Mouse (Mus musculus) stomach, embryonic 14.5 days (tissue): Measurements from ENCODE around the gene Spaca7. TPM values are rescaled to one million over a fixed set of nuclear protein-coding genes. Genes with fewer than 3 reads are reported as not detected.
A peak's percentile ranks its signal among the peaks of the same experiment; 100 is the strongest.
"Not testable (repeated sequence)": the region's sequence is repeated elsewhere in the genome, so short reads cannot be mapped to it uniquely, and the experiment has no call there.

Experiments
- ATAC-seq: fragments of 200-750 bp; cut with Nextera tagmentation; 2 replicates; pipeline ENCODE4 v1.8.0; 2017; ENCODE audit warnings: low read depth, moderate TSS enrichment; ENCODE audit not compliant: insufficient number of reproducible peaks, insufficient read depth, low FRiP score
- H3K27ac ChIP-seq: fragments of 300-500 bp; sonication (generic); 2 replicates; pipeline ENCODE4 v1.5.1; 2014; ENCODE audit warnings: mild to moderate bottlenecking, low read length, moderate library complexity, mixed read lengths
- H3K27me3 ChIP-seq: fragments of 300-500 bp; sonication (generic); 2 replicates; pipeline ENCODE4 v1.6.1; 2014; ENCODE audit warnings: low read length, control low read depth, mixed read lengths; ENCODE audit not compliant: control insufficient read depth, insufficient read depth
- H3K36me3 ChIP-seq: fragments of 300-500 bp; sonication (generic); 2 replicates; pipeline ENCODE4 v1.6.1; 2014; ENCODE audit warnings: mild to moderate bottlenecking, control low read depth, low read length, moderate library complexity, mixed read lengths; ENCODE audit not compliant: control insufficient read depth, insufficient read depth
- H3K4me1 ChIP-seq: fragments of 300-500 bp; sonication (generic); 2 replicates; pipeline ENCODE4 v1.6.1; 2014; ENCODE audit warnings: low read length, control low read depth, mixed read lengths; ENCODE audit not compliant: control insufficient read depth, insufficient read depth
- H3K4me2 ChIP-seq: fragments of 300-500 bp; sonication (generic); replicated peaks from 2 replicates; pipeline ENCODE4 v1.6.1; 2014; ENCODE audit warnings: low read depth, low read length, control low read depth
- H3K4me3 ChIP-seq: fragments of 300-500 bp; sonication (generic); 2 replicates; pipeline ENCODE4 v1.5.1; 2014; ENCODE audit warnings: low read depth, low read length, control low read depth
- H3K9ac ChIP-seq: fragments of 300-500 bp; sonication (generic); replicated peaks from 2 replicates; pipeline ENCODE4 v1.6.1; 2014; ENCODE audit warnings: low read depth, mild to moderate bottlenecking, control low read depth, low read length, moderate library complexity, mixed read lengths
- H3K9me3 ChIP-seq: fragments of 300-500 bp; sonication (generic); 2 replicates; pipeline ENCODE4 v1.6.1; 2016; ENCODE audit warnings: low read depth, low read length, control low read depth; ENCODE audit not compliant: control insufficient read depth
- WGBS: fragments of 180-500 bp; shearing (Covaris S2); extraction: QIAGEN DNeasy Blood & Tissue Kit; methylation state at CpG from one replicate; pipeline ENCODE4 v1.1.7; 2014; 5-methylcytosine and 5-hydroxymethylcytosine counted together
- polyA plus RNA-seq: library from polyadenylated mRNA; unstranded; fragments of >200 nt; fragmentation: Nextera tagmentation; extraction: Ambion mirVana; gene quantifications from 2 replicates; pipeline ENCODE4 v1.2.1, GENCODE M21; 2014

Spaca7 gene
- polyA plus RNA-seq, 1 experiment from 2014 or later: not detected

DNA sequence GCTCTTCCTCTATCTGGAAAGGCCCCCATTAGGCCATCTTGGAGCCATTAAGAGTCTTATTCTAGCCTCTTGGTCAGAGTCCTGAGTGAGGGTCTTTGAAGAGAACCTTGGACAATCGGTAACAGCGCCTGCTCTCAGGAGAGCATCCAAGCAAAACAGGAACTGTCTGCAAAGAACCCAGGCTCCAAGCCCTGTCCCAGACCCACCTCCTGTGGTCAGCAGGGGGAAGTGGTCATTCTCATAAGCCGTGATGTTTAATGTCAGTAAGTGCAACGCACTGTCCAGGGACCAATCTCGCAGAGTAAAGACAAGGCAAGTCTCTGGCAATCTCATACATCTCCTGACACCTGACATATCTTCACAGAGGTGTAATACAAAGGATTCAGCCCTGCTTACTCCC, 3.2 kb downstream of the Spaca7 start:
- Histone ChIP-seq H3K36me3 (no peaks in the 10 kb centered on the region), H3K4me1 (no peaks in the 10 kb centered on the region), H3K9me3 (no peaks in the 10 kb centered on the region), H3K27ac (no peak overlapping the region), H3K27me3 (no peaks in the 10 kb centered on the region), H3K4me2 (no peak overlapping the region), H3K4me3 (no peak overlapping the region), H3K9ac (no peak overlapping the region)
- no peak for ATAC-seq
- 72% methylated on average over 5 of the region's 5 CpGs for WGBS

DNA sequence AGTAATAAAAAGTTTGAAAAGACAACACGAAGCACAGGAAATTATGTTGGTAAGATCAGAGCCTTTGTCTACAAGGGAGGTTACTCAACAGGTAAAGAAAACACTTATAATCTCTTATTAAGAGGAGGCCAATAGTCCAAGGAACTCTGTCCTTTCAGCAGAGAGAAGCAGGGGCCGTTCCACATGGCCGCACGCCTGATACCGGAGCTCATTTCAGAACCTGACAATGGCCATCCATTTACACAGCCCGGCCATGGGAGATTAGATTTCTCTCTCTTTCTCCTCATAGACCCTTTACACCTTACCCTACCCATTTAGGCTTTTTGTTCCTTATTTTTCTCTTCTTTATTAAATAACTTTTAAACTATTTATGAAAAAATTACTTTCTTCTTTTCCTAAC, 3.9 kb downstream of the Spaca7 start:
- WGBS: 76% methylated on average over 6 of the region's 6 CpGs
- H3K4me3 ChIP-seq: no peak overlapping the region
- H3K9me3 ChIP-seq: no peaks in the 10 kb centered on the region
- no peaks in the 10 kb centered on the region for H3K36me3 ChIP-seq
- H3K4me2 ChIP-seq: no peak overlapping the region
- no peak overlapping the region for H3K27ac ChIP-seq
- H3K9ac ChIP-seq: no peak overlapping the region
- ATAC-seq: no peak
- no peaks in the 10 kb centered on the region for H3K4me1 ChIP-seq
- H3K27me3 ChIP-seq: no peaks in the 10 kb centered on the region

DNA sequence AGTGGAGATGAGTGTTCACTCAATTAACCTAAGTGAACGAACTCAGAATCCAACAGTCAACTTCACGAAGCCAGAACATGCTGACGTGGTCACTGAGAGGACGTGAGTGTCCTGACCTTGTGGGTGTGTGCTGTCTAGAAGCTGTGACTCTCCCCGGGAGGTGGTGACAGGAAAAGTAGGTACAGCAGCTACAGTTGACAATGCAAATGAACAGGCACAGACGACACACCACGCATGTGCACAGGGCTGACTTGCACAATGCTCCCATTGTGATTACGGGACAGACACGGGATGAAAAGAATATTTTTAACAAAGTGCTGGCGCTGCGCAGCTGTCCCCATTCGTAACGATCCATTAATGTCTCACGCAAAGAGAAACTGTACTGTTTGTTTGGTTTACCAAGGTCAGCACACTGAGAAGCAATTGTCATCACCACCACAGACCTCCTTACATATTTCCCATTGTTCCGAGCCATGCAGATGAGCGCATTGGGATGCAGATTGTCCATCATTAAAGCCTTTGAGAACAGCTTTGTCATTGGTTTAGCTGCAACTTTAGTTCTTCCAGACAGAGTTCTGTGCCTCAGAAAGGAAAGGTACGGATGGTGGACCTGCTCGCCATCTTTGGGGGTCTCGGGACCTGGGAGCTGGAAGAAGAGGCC, 6.6 kb downstream of the Spaca7 start:
- H3K27me3 ChIP-seq, H3K4me2 ChIP-seq, H3K27ac ChIP-seq, H3K36me3 ChIP-seq, H3K9me3 ChIP-seq, H3K4me3 ChIP-seq, H3K9ac ChIP-seq, ATAC-seq, H3K4me1 ChIP-seq: not testable (repeated sequence)
- WGBS: 76% methylated on average over 19 of the region's 19 CpGs

DNA sequence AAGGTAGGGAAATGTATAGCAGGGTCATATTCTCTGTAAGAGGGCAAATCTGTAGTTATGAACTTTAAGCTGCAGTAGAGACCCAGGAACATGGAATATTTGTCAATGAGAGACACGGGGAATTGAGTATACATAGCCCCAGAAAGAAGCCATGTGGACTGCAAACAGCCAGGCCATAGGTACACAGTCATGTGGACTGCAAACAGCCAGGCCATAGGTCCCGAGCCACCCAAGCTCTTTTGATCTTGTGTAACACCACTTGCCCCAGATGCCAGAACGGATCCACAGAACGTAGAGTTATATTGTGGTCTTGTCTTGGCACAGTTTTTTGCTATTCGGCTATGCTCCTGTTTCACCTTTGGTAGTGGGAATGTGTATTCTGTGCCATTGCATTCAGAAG, 11.0 kb downstream of the Spaca7 start:
- no peaks in the 10 kb centered on the region for H3K36me3 ChIP-seq
- no peak for ATAC-seq
- WGBS: 76% methylated on average over 5 of the region's 5 CpGs

DNA sequence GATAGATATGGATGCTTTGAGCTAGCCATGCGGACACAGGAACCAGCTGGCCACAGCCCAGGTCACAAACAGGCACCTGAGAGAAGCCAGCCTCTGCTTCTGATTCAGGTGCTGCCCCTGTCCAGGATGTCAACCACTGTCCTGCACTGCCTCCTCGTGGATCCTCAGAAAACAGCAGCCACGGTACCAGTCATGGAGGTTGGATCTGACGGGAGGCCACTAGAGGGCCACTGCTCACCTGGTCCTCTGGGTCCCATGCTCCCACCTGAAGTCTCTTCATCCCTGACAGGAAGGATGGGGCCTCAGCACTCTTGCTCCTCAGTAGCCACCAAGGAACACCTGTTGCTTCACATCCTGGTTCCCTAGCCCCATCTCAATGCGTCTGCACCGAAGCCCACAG, 34.4 kb downstream of the Spaca7 start:
- 22% methylated on average over 6 of the region's 6 CpGs for WGBS
- Histone ChIP-seq H3K27ac (no peak overlapping the region), H3K9me3 (no peaks in the 10 kb centered on the region), H3K9ac (no peak overlapping the region), H3K4me2 (no peak overlapping the region), H3K36me3 (no peaks in the 10 kb centered on the region), H3K27me3 (no peaks in the 10 kb centered on the region), H3K4me1 (no peaks in the 10 kb centered on the region), H3K4me3 (no peak overlapping the region)
- peak; percentile 40; the same call in 1 of the 2 replicates for ATAC-seq

More for the DNA sequence above, 11.0 kb downstream of the Spaca7 start:
- no peaks in the 10 kb centered on the region for H3K9me3 ChIP-seq
- H3K27me3 ChIP-seq: no peaks in the 10 kb centered on the region
- H3K4me2 ChIP-seq: no peak overlapping the region
- no peak overlapping the region for H3K27ac ChIP-seq
- no peak overlapping the region for H3K9ac ChIP-seq
- H3K4me1 ChIP-seq: no peaks in the 10 kb centered on the region
- no peak overlapping the region for H3K4me3 ChIP-seq

DNA sequence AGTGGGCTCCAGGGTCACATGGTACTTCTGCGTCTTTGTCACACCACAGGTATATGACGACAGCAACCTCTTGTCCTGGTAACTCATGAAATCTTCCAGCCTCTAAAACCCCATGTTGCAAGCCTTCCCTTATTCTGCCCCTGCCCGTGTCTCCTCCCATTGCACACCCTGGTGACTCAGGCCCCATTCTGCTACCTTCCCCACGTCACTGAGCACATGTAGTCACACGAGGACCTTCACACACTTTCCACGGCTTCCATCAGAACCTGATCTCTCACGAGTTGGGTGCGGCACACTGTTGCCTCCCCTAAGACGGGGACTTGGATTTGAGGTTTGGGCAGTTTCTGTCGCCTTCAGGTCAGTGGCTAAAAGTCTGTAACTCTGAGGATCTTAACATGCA, 36.0 kb downstream of the Spaca7 start:
- Histone ChIP-seq H3K27ac (no peak overlapping the region), H3K4me2 (no peak overlapping the region), H3K27me3 (no peaks in the 10 kb centered on the region), H3K9ac (no peak overlapping the region), H3K4me1 (no peaks in the 10 kb centered on the region), H3K4me3 (no peak overlapping the region), H3K9me3 (no peaks in the 10 kb centered on the region), H3K36me3 (no peaks in the 10 kb centered on the region)
- WGBS: 68% methylated on average over 10 of the region's 10 CpGs
- no peak for ATAC-seq

DNA sequence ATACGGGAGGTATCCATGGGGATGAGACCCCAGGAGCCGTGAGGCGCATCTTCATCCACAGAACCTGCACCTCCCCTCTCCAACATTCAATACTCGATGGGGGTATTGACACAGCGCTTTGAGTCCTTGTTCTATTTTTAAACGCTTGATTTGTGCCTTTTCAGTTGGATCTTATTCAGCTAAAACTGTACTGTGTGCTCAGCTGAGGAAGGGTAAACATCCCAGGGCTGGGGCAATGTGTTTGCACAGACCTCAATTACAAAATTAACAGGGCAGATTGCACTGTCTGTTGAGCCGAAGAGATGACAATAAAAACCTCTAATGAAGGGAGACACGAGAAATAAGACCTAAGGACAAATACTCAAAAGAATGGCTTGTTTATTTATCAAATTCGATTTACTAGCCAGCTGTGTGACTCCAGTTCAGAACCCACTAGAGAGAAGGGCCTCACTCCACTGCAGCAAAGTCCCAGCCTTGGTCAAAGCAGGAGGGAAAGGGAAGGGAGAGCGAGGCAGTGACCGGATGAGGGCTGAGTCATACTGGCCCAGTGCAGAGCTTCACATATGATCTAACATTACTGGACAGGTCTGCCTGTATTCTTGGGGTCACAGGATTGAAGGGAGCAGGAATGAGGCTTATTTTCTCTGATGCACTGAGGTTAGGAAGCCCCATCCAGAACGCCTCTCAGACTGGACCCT, 37.1 kb downstream of the Spaca7 start:
- no peaks in the 10 kb centered on the region for H3K9me3 ChIP-seq
- peak; percentile 66; the same call in 1 of the 2 replicates for ATAC-seq
- H3K4me3 ChIP-seq: no peak overlapping the region
- no peak overlapping the region for H3K9ac ChIP-seq
- WGBS: 55% methylated on average over 12 of the region's 12 CpGs
- H3K4me2 ChIP-seq: no peak overlapping the region
- H3K4me1 ChIP-seq: no peaks in the 10 kb centered on the region
- H3K36me3 ChIP-seq: peaks cover 1% of the 10 kb centered on the region; the same call in 1 of the 2 replicates
- no peak overlapping the region for H3K27ac ChIP-seq
- no peaks in the 10 kb centered on the region for H3K27me3 ChIP-seq

DNA sequence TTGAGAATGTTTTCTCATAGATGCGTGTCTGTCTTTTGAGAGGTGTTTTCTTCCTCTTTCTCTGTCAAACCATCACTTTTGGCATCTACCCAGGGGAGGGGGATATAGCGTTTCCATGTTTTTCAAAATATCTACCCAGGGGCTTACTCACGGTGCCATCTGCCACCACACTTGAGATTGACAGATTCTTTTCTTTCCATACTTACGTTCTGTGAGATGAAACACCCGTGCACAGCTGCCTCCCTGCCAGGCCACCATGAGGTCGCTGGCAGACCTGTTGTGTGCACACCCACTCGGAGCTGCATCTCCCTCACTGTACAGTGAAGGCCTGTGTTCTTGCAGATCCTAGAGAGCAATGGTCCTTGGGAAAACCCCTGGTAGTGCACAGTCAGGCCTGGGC, 40.4 kb downstream of the Spaca7 start:
- 83% methylated on average over 7 of the region's 7 CpGs for WGBS
- H3K9ac ChIP-seq: no peak overlapping the region
- no peaks in the 10 kb centered on the region for H3K4me1 ChIP-seq
- no peak overlapping the region for H3K27ac ChIP-seq
- H3K4me3 ChIP-seq: no peak overlapping the region
- H3K4me2 ChIP-seq: no peak overlapping the region
- ATAC-seq: no peak
- H3K36me3 ChIP-seq: peaks cover 15% of the 10 kb centered on the region; the same call in 1 of the 2 replicates
- no peaks in the 10 kb centered on the region for H3K9me3 ChIP-seq
- no peaks in the 10 kb centered on the region for H3K27me3 ChIP-seq
